In genomic region chr2:147011474-147012140, GRCm38 (mm10) we compare ENCODE assay signal across 9 mouse cellular contexts. TPM values are rescaled to one million over a fixed set of nuclear protein-coding genes. Genes with fewer than 3 reads are reported as not detected.
DNase-seq lines count a peak whose midpoint lies in the region; ATAC-seq and TF ChIP-seq lines count a peak whose summit lies in the region.
"Had no signal": no experiment of that assay in that cellular context is flagged by ENCODE, and none has a peak within 500 bp of the region (broad histone marks: within the 10 kb centered on the region; RNA-seq: fewer than 3 reads in every experiment).

No protein-coding gene starts in this region.

- no peaks in the 10 kb centered on the region for H3K9me3 ChIP-seq in erythroblast, embryonic 14.5 days (ENCODE audit: control insufficient read depth, low read length)
- H3K9me3 ChIP-seq in G1E (replicated peaks) = no peaks in the 10 kb centered on the region
- no peaks in the 10 kb centered on the region for H3K9me3 ChIP-seq in forebrain, embryonic 14.5 days (replicated peaks; ENCODE audit: control insufficient read depth, low read length)
- H3K9me3 ChIP-seq in neural tube, embryonic 12.5 days = no peaks in the 10 kb centered on the region

- H3K4me3 ChIP-seq in erythroblast, embryonic 14.5 days (replicated peaks) = peak overlapping the region; percentile 96
- H3K4me3 ChIP-seq in G1E (ENCODE audit: low read depth, low read length) = peak overlapping the region; percentile 96
- H3K4me3 ChIP-seq in forebrain, embryonic 14.5 days (ENCODE audit: low read depth, low read length) = peak overlapping the region; percentile 83; the same call in 1 of the 2 replicates
- H3K4me3 ChIP-seq in neural tube, embryonic 12.5 days = peak overlapping the region; percentile 87; the same call in 1 of the 2 replicates

- peak overlapping the region; percentile 98 for H3K27ac ChIP-seq in forebrain, embryonic 14.5 days (ENCODE audit: low read depth, low read length)
- no peak overlapping the region for H3K27ac ChIP-seq in neural tube, embryonic 12.5 days

- H3K36me3 ChIP-seq in erythroblast, embryonic 14.5 days (ENCODE audit: control insufficient read depth) = peaks cover 5% of the 10 kb centered on the region
- peaks cover 21% of the 10 kb centered on the region for H3K36me3 ChIP-seq in G1E (replicated peaks)
- H3K36me3 ChIP-seq in forebrain, embryonic 14.5 days (ENCODE audit: control insufficient read depth, insufficient read depth, low read length) = no peaks in the 10 kb centered on the region
- no peaks in the 10 kb centered on the region for H3K36me3 ChIP-seq in neural tube, embryonic 12.5 days

- WGBS in forebrain, embryonic 14.5 days = 81% methylated on average over 3 of the region's 3 CpGs
- 61% methylated on average over 3 of the region's 3 CpGs for WGBS in neural tube, embryonic 12.5 days

- TF ChIP-seq CTCF in G1E (IDR thresholded peaks at IDR 0.05; ENCODE audit: low read depth, low read length) = no peak

- H3K4me2 ChIP-seq in forebrain, embryonic 14.5 days (ENCODE audit: low read length) = peak overlapping the region; percentile 74
- peak overlapping the region; percentile 66 for H3K4me2 ChIP-seq in neural tube, embryonic 12.5 days (replicated peaks)

- ATAC-seq in erythroblast, adult 5-6 weeks (replicated peaks; ENCODE audit: low FRiP score, poor library complexity, severe bottlenecking) = no peak
- ATAC-seq in G1E (ENCODE audit: extremely low read depth, insufficient number of reproducible peaks, low FRiP score, poor library complexity, severe bottlenecking) = peak; percentile 18
- ATAC-seq in forebrain, embryonic 14.5 days = no peak
- no peak for ATAC-seq in neural tube, embryonic 12.5 days (ENCODE audit: low FRiP score, low read depth)

- H3K27me3 ChIP-seq in erythroblast, embryonic 14.5 days (ENCODE audit: control insufficient read depth) = no peaks in the 10 kb centered on the region
- no peaks in the 10 kb centered on the region for H3K27me3 ChIP-seq in G1E (ENCODE audit: insufficient read depth, low read length)
- no peaks in the 10 kb centered on the region for H3K27me3 ChIP-seq in forebrain, embryonic 14.5 days (replicated peaks; ENCODE audit: control insufficient read depth, insufficient read depth, low read length)
- H3K27me3 ChIP-seq in neural tube, embryonic 12.5 days (replicated peaks) = no peaks in the 10 kb centered on the region
- H3K27me3 ChIP-seq: Patski had no signal

- peaks cover 29% of the 10 kb centered on the region for H3K4me1 ChIP-seq in erythroblast, embryonic 14.5 days (ENCODE audit: control insufficient read depth)
- H3K4me1 ChIP-seq in G1E (ENCODE audit: insufficient read depth, low read depth, low read length) = peaks cover 61% of the 10 kb centered on the region
- peaks cover 14% of the 10 kb centered on the region for H3K4me1 ChIP-seq in forebrain, embryonic 14.5 days (ENCODE audit: control insufficient read depth, insufficient read depth, low read length)
- peaks cover 20% of the 10 kb centered on the region for H3K4me1 ChIP-seq in neural tube, embryonic 12.5 days

- peak overlapping the region; percentile 93 for H3K9ac ChIP-seq in forebrain, embryonic 14.5 days (ENCODE audit: low read length)
- H3K9ac ChIP-seq in neural tube, embryonic 12.5 days = peak overlapping the region; percentile 88

- DNase-seq in G1E (ENCODE audit: low spot score) (peak; percentile 38), liver (peak; percentile 7)
- DNase-seq in forebrain, embryonic 14.5 days (ENCODE audit: low spot score) = no peak
- DNase-seq in left cerebral cortex, adult 11 months (ENCODE audit: low spot score) = no peak
- no peak for DNase-seq in cerebellum, postnatal 36 days

RNA-seq across cellular contexts. Expression of gene Xrn2, which starts 1.2 kb away (rescaled TPM):
- 0.28 and 0.66 TPM in 2 replicates for polyA plus RNA-seq in erythroblast, embryonic 14.5 days (2012)
- 31.8 and 40.5 TPM in 2 replicates for total RNA-seq in erythroblast, adult 5-6 weeks (2015; ENCODE audit: low replicate concordance)
- 24.6 and 45.4 TPM in 2 replicates for total RNA-seq in erythroblast, adult 5-6 weeks (2017; ENCODE audit: low replicate concordance)
- total RNA-seq in G1E (2014; fragmentation: Nextera tagmentation) = 189 and 238 TPM in 2 replicates
- total RNA-seq in G1E (2017) = 146 and 162 TPM in 2 replicates
- 12.3 and 16.9 TPM in 2 replicates for polyA plus RNA-seq in G1E (2012)
- polyA plus RNA-seq in forebrain, embryonic 14.5 days (2014; fragmentation: Nextera tagmentation; extraction: Ambion mirVana) = 93.4 and 101 TPM in 2 replicates
- polyA plus RNA-seq in neural tube, embryonic 12.5 days (2016; fragmentation: Nextera tagmentation; extraction: Ambion mirVana) = 85.4 and 91.7 TPM in 2 replicates

Comparison
In these comparisons a context has a peak if more than half of its experiments do, and no peak if none do; other contexts are left out.
1. DNase-seq: peak in G1E (single experiment) and liver (single experiment); none in forebrain, embryonic 14.5 days (single experiment), left cerebral cortex, adult 11 months (single experiment) and cerebellum, postnatal 36 days (0 of 2).
2. Peak in every context shown above with its lines, with median percentiles within 50 percentile points of each other: H3K4me3 ChIP-seq.